14 mouse cellular contexts compared by ENCODE assay signal in the genomic region with DNA sequence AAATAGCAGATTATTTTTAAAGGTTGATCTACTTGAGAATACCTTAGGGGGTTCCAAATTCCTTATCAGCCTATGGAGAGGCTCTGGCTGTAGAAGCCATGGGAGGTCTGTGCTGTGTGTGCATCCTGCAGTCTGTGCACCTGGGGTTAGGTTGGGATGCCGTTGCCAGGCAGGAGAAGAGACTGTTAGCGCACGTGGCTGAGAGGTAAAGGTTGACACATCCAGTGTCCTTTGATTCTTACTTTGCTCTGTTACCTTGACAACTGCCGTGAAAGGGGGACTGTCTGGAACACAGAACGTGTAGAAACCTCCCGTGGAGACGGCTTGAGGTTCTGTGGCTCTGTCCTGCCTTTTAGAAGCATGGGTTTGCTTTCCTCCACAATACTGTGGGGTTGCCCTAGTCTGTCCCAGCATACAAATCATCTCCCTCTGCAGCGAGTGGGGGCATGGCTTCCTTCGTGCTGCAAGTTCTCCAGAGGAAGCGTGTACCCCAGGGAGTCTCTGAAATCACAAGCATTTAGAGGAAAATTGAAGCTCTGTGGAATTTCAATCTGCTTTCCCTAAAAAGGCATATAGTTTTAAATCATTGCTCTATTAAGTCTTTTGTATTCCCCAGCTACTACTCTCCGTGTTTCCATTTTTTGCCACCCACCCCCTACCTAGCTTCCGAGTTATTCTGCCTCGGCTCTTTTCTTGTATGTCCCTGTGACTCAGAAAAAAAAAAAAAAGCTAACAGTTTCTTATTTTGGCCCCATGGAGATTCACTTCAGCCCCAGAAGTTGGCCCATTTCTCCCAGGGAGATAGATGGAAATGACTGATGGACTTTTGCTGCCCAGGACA.
A peak's percentile ranks its signal among the peaks of the same experiment; 100 is the strongest.
DNase-seq lines count a peak whose midpoint lies in the region; ATAC-seq lines count a peak whose summit lies in the region.
"Had no signal": no experiment of that assay in that cellular context is flagged by ENCODE, and none has a peak within 500 bp of the region (broad histone marks: within the 10 kb centered on the region; RNA-seq: fewer than 3 reads in every experiment).

No protein-coding gene starts in this region.

- H3K27me3 ChIP-seq in kidney, embryonic 14.5 days (ENCODE audit: control insufficient read depth, insufficient read depth, low read length): no peaks in the 10 kb centered on the region
- H3K27me3 ChIP-seq in forebrain, embryonic 16.5 days (replicated peaks; ENCODE audit: control insufficient read depth, insufficient read depth, low read length): no peaks in the 10 kb centered on the region
- H3K27me3 ChIP-seq in hindbrain, embryonic 16.5 days (replicated peaks; ENCODE audit: control insufficient read depth, insufficient read depth, low read length): no peaks in the 10 kb centered on the region
- H3K27me3 ChIP-seq in neural tube, embryonic 15.5 days (replicated peaks): no peaks in the 10 kb centered on the region
- H3K27me3 ChIP-seq: liver, embryonic 15.5 days; neural tube, embryonic 12.5 days had no signal

- H3K4me3 ChIP-seq in kidney, embryonic 14.5 days (ENCODE audit: low read length): no peak overlapping the region
- no peak overlapping the region for H3K4me3 ChIP-seq in forebrain, embryonic 16.5 days (replicated peaks; ENCODE audit: low read length)
- no peak overlapping the region for H3K4me3 ChIP-seq in hindbrain, embryonic 16.5 days (ENCODE audit: low read length)
- H3K4me3 ChIP-seq in neural tube, embryonic 15.5 days (replicated peaks): no peak overlapping the region
- H3K4me3 ChIP-seq: limb, embryonic 10.5 days; liver, embryonic 15.5 days; megakaryocyte, embryonic 14.5 days; neural tube, embryonic 12.5 days had no signal

- no peak overlapping the region for H3K4me2 ChIP-seq in kidney, embryonic 14.5 days (replicated peaks; ENCODE audit: low read depth, low read length)
- no peak overlapping the region for H3K4me2 ChIP-seq in forebrain, embryonic 16.5 days (ENCODE audit: low read length)
- peak overlapping the region; percentile 39 for H3K4me2 ChIP-seq in hindbrain, embryonic 16.5 days (ENCODE audit: low read length)
- peak overlapping the region; percentile 39; the same call in 1 of the 2 replicates for H3K4me2 ChIP-seq in neural tube, embryonic 15.5 days
- H3K4me2 ChIP-seq: liver, embryonic 15.5 days; neural tube, embryonic 12.5 days had no signal

- H3K9me3 ChIP-seq in kidney, embryonic 14.5 days (ENCODE audit: control insufficient read depth, low read length): no peaks in the 10 kb centered on the region
- no peaks in the 10 kb centered on the region for H3K9me3 ChIP-seq in forebrain, embryonic 16.5 days (ENCODE audit: control insufficient read depth, low read length)
- H3K9me3 ChIP-seq in hindbrain, embryonic 16.5 days (ENCODE audit: control insufficient read depth, low read length): no peaks in the 10 kb centered on the region
- H3K9me3 ChIP-seq in neural tube, embryonic 15.5 days (replicated peaks): no peaks in the 10 kb centered on the region
- H3K9me3 ChIP-seq: limb, embryonic 10.5 days; liver, embryonic 15.5 days; megakaryocyte, embryonic 14.5 days; neural tube, embryonic 12.5 days had no signal

- H3K36me3 ChIP-seq in kidney, embryonic 14.5 days (ENCODE audit: control insufficient read depth, insufficient read depth, low read length): no peaks in the 10 kb centered on the region
- H3K36me3 ChIP-seq in forebrain, embryonic 16.5 days (ENCODE audit: control insufficient read depth, insufficient read depth): no peaks in the 10 kb centered on the region
- no peaks in the 10 kb centered on the region for H3K36me3 ChIP-seq in hindbrain, embryonic 16.5 days (ENCODE audit: control insufficient read depth, insufficient read depth, low read length)
- H3K36me3 ChIP-seq in neural tube, embryonic 15.5 days: no peaks in the 10 kb centered on the region
- H3K36me3 ChIP-seq: limb, embryonic 10.5 days; liver, embryonic 15.5 days; neural tube, embryonic 12.5 days had no signal

- no peaks in the 10 kb centered on the region for H3K4me1 ChIP-seq in kidney, embryonic 14.5 days (ENCODE audit: control insufficient read depth, insufficient read depth, low read length)
- no peaks in the 10 kb centered on the region for H3K4me1 ChIP-seq in forebrain, embryonic 16.5 days (replicated peaks; ENCODE audit: control insufficient read depth, insufficient read depth, low read length)
- peaks cover 5% of the 10 kb centered on the region; the same call in 1 of the 2 replicates for H3K4me1 ChIP-seq in hindbrain, embryonic 16.5 days (ENCODE audit: control insufficient read depth, insufficient read depth, low read depth, low read length)
- H3K4me1 ChIP-seq in neural tube, embryonic 15.5 days: peaks cover 10% of the 10 kb centered on the region
- H3K4me1 ChIP-seq: liver, embryonic 15.5 days; megakaryocyte, embryonic 14.5 days; neural tube, embryonic 12.5 days had no signal

- no peak overlapping the region for H3K9ac ChIP-seq in kidney, embryonic 14.5 days (ENCODE audit: low read depth, low read length)
- no peak overlapping the region for H3K9ac ChIP-seq in forebrain, embryonic 16.5 days (replicated peaks; ENCODE audit: low read depth, low read length)
- H3K9ac ChIP-seq in hindbrain, embryonic 16.5 days (ENCODE audit: low read depth, low read length): no peak overlapping the region
- H3K9ac ChIP-seq in neural tube, embryonic 15.5 days (replicated peaks): no peak overlapping the region
- H3K9ac ChIP-seq: liver, embryonic 15.5 days; neural tube, embryonic 12.5 days had no signal

- DNase-seq in kidney, postnatal 14 days: peak; percentile 4
- no peak for DNase-seq in heart, adult 11 months
- DNase-seq in lung, postnatal 25 days (ENCODE audit: low spot score): no peak
- DNase-seq in gastrocnemius, postnatal 25 days: no peak
- DNase-seq: gastrocnemius, postnatal 10 days; kidney, postnatal 25 days had no signal

- ATAC-seq in kidney, embryonic 14.5 days (ENCODE audit: low FRiP score, low TSS enrichment): no peak
- 0 out of 2 replicates have a peak, but pooled peaks have one; percentile 40 for ATAC-seq in forebrain, embryonic 16.5 days
- ATAC-seq in hindbrain, embryonic 16.5 days: peak; percentile 78; the same call in 1 of the 2 replicates
- no peak for ATAC-seq in neural tube, embryonic 15.5 days (ENCODE audit: low FRiP score)

- H3K27ac ChIP-seq in kidney, embryonic 14.5 days (ENCODE audit: low read depth, low read length): no peak overlapping the region
- H3K27ac ChIP-seq in forebrain, embryonic 16.5 days (ENCODE audit: low read length): no peak overlapping the region; the same call in 1 of the 2 replicates
- H3K27ac ChIP-seq in hindbrain, embryonic 16.5 days (ENCODE audit: low read depth, low read length): no peak overlapping the region
- H3K27ac ChIP-seq in neural tube, embryonic 15.5 days (replicated peaks): no peak overlapping the region
- H3K27ac ChIP-seq: limb, embryonic 10.5 days; liver, embryonic 15.5 days; neural tube, embryonic 12.5 days had no signal

- WGBS in kidney, embryonic 14.5 days: 49% methylated on average over 13 of the region's 13 CpGs
- 37% methylated on average over 13 of the region's 13 CpGs for WGBS in forebrain, embryonic 16.5 days
- 27% methylated on average over 13 of the region's 13 CpGs for WGBS in hindbrain, embryonic 16.5 days
- 33% methylated on average over 13 of the region's 13 CpGs for WGBS in neural tube, embryonic 15.5 days

Comparison
In these comparisons a context has a peak if more than half of its experiments do, and no peak if none do; other contexts are left out.
1. ATAC-seq: peak in forebrain, embryonic 16.5 days (single experiment) and hindbrain, embryonic 16.5 days (single experiment); none in kidney, embryonic 14.5 days (single experiment) and neural tube, embryonic 15.5 days (single experiment).
2. H3K4me2 ChIP-seq: peak in hindbrain, embryonic 16.5 days (single experiment) and neural tube, embryonic 15.5 days (single experiment); none in kidney, embryonic 14.5 days (single experiment) and forebrain, embryonic 16.5 days (single experiment).